Mouse (Mus musculus): Measurements from ENCODE around the gene N4bp1.

GRCm38 (mm10) chr8:86853266-86853988 is 31.6 kb downstream of the N4bp1 start:
- no peak for TF ChIP-seq USF1 (IDR thresholded peaks at IDR 0.05; ENCODE audit: low read depth, low read length)
- no peak for TF ChIP-seq SIN3A (IDR thresholded peaks at IDR 0.05; ENCODE audit: low read length)
- TF ChIP-seq EP300 (IDR thresholded peaks at IDR 0.05; ENCODE audit: low read length) = no peak
- no peak for TF ChIP-seq ZC3H11A (IDR thresholded peaks at IDR 0.05; ENCODE audit: low read depth, low read length)

All from CH12.LX (cell line).